Mouse (Mus musculus) heart, embryonic 14.5 days (tissue): ENCODE results near the gene Gm128. TPM values are rescaled to one million over a fixed set of nuclear protein-coding genes. Genes with fewer than 3 reads are reported as not detected.

Experiments
- ATAC-seq: fragments of 200-750 bp; cut with Nextera tagmentation; 2 replicates; pipeline ENCODE4 v1.8.0; 2017; ENCODE audit warnings: low read depth, moderate TSS enrichment; ENCODE audit not compliant: insufficient number of reproducible peaks, insufficient read depth, low FRiP score
- H3K27ac ChIP-seq, 2 experiments: fragments of 200-500 bp in 1 of 2; fragments of 300-500 bp in 1 of 2; sonication (generic) in 1 of 2; replicated peaks in 1 of 2; 2 replicates each; pipeline ENCODE4 v1.5.1; 2012 to 2014; ENCODE audit warnings: low read depth in 2 of 2, low read length in 2 of 2, control low read depth in 1 of 2, mild to moderate bottlenecking in 1 of 2, mixed read lengths in 1 of 2; ENCODE audit not compliant: control insufficient read depth in 1 of 2, insufficient read depth in 1 of 2
- H3K27me3 ChIP-seq: fragments of 300-500 bp; sonication (generic); 2 replicates; pipeline ENCODE4 v1.6.1; 2014; ENCODE audit warnings: mild to moderate bottlenecking, low read length, control low read depth; ENCODE audit not compliant: control insufficient read depth, insufficient read depth
- H3K36me3 ChIP-seq: fragments of 300-500 bp; sonication (generic); 2 replicates; pipeline ENCODE4 v1.6.1; 2014; ENCODE audit warnings: mild to moderate bottlenecking, control low read depth, low read length, mixed read lengths; ENCODE audit not compliant: control insufficient read depth, insufficient read depth
- H3K4me1 ChIP-seq, 2 experiments: fragments of 200-500 bp in 1 of 2; fragments of 300-500 bp in 1 of 2; sonication (generic) in 1 of 2; 2 replicates each; pipeline ENCODE4 v1.6.1; 2012 to 2014; ENCODE audit warnings: low read length in 2 of 2, control low read depth in 1 of 2, mixed read lengths in 1 of 2; ENCODE audit not compliant: control insufficient read depth in 2 of 2, insufficient read depth in 2 of 2
- H3K4me2 ChIP-seq: fragments of 300-500 bp; sonication (generic); 2 replicates; pipeline ENCODE4 v1.6.1; 2014; ENCODE audit warnings: mild to moderate bottlenecking, low read length
- H3K4me3 ChIP-seq, 2 experiments: fragments of 200-500 bp in 1 of 2; fragments of 300-500 bp in 1 of 2; sonication (generic) in 1 of 2; 2 replicates each; pipeline ENCODE4 v1.5.1; 2012 to 2014; ENCODE audit warnings: low read length in 2 of 2, mild to moderate bottlenecking in 2 of 2, control low read depth in 1 of 2, low read depth in 1 of 2, moderate library complexity in 1 of 2; ENCODE audit not compliant: control insufficient read depth in 1 of 2, insufficient read depth in 1 of 2
- H3K9ac ChIP-seq: fragments of 300-500 bp; sonication (generic); 2 replicates; pipeline ENCODE4 v1.6.1; 2014; ENCODE audit warnings: mild to moderate bottlenecking, low read length
- H3K9me3 ChIP-seq: fragments of 300-500 bp; sonication (generic); 2 replicates; pipeline ENCODE4 v1.6.1; 2016; ENCODE audit warnings: low read length, control low read depth; ENCODE audit not compliant: control insufficient read depth
- WGBS: fragments of 180-500 bp; shearing (Covaris S2); extraction: QIAGEN DNeasy Blood & Tissue Kit; methylation state at CpG from one replicate; pipeline ENCODE4 v1.1.7; 2014; 5-methylcytosine and 5-hydroxymethylcytosine counted together
- polyA plus RNA-seq: library from polyadenylated mRNA; unstranded; fragments of >200 nt; fragmentation: Nextera tagmentation; extraction: Ambion mirVana; gene quantifications from 2 replicates; pipeline ENCODE4 v1.2.1, GENCODE M21; 2014

Gene Gm128
- polyA plus RNA-seq, 1 experiment from 2014 or later: 0.46 TPM

GRCm38 (mm10) chr3:95208286-95208685 lies 33.1 kb downstream of the Gm128 start:
- H3K4me1 ChIP-seq: no peaks in the 10 kb centered on the region
- no peak overlapping the region for H3K4me3 ChIP-seq
- 80% methylated on average over 4 of the region's 4 CpGs for WGBS
- no peak overlapping the region for H3K9ac ChIP-seq
- no peaks in the 10 kb centered on the region for H3K27me3 ChIP-seq
- H3K4me2 ChIP-seq: no peak overlapping the region
- no peak for ATAC-seq
- no peaks in the 10 kb centered on the region for H3K9me3 ChIP-seq
- peaks cover 84% of the 10 kb centered on the region for H3K36me3 ChIP-seq
- H3K27ac ChIP-seq: no peak overlapping the region

GRCm38 (mm10) chr3:95203880-95204279 lies 37.5 kb downstream of the Gm128 start:
- no peak for ATAC-seq
- H3K27me3 ChIP-seq: no peaks in the 10 kb centered on the region
- H3K27ac ChIP-seq: no peak overlapping the region
- H3K4me2 ChIP-seq: no peak overlapping the region
- H3K4me3 ChIP-seq: no peak overlapping the region
- 89% methylated on average over 6 of the region's 6 CpGs for WGBS
- peaks cover 95% of the 10 kb centered on the region for H3K36me3 ChIP-seq
- H3K9me3 ChIP-seq: no peaks in the 10 kb centered on the region
- H3K9ac ChIP-seq: no peak overlapping the region
- no peaks in the 10 kb centered on the region for H3K4me1 ChIP-seq

GRCm38 (mm10) chr3:95200562-95200961 lies 40.8 kb downstream of the Gm128 start:
- Histone ChIP-seq H3K4me1 (no peaks in the 10 kb centered on the region), H3K9ac (no peak overlapping the region), H3K27ac (no peak overlapping the region), H3K4me3 (no peak overlapping the region), H3K4me2 (no peak overlapping the region), H3K36me3 (peaks cover 99% of the 10 kb centered on the region), H3K9me3 (no peaks in the 10 kb centered on the region), H3K27me3 (no peaks in the 10 kb centered on the region)
- 76% methylated on average over 2 of the region's 2 CpGs for WGBS
- no peak for ATAC-seq

- Histone ChIP-seq H3K4me3 (no peak overlapping the region), H3K27ac (no peak overlapping the region), H3K9ac (no peak overlapping the region), H3K9me3 (no peaks in the 10 kb centered on the region), H3K27me3 (no peaks in the 10 kb centered on the region), H3K4me2 (no peak overlapping the region), H3K4me1 (no peaks in the 10 kb centered on the region), H3K36me3 (peaks cover 99% of the 10 kb centered on the region)
- ATAC-seq: no peak
- 88% methylated on average over 7 of the region's 7 CpGs for WGBS
These were observed 41.3 kb downstream of the Gm128 start for GRCm38 (mm10) chr3:95200132-95200531.

- Histone ChIP-seq H3K4me3 (no peak overlapping the region), H3K27ac (no peak overlapping the region), H3K4me1 (no peaks in the 10 kb centered on the region), H3K27me3 (no peaks in the 10 kb centered on the region), H3K9me3 (no peaks in the 10 kb centered on the region), H3K9ac (no peak overlapping the region), H3K4me2 (no peak overlapping the region), H3K36me3 (peaks cover 98% of the 10 kb centered on the region)
- ATAC-seq: no peak
- 76% methylated on average over 1 of the region's 1 CpGs for WGBS
These were observed 42.3 kb downstream of the Gm128 start for GRCm38 (mm10) chr3:95199101-95199500.

GRCm38 (mm10) chr3:95195772-95196171 lies 45.6 kb downstream of the Gm128 start:
- WGBS: 82% methylated on average over 2 of the region's 2 CpGs
- Histone ChIP-seq H3K4me2 (no peak overlapping the region), H3K4me1 (no peaks in the 10 kb centered on the region), H3K4me3 (no peak overlapping the region), H3K9ac (no peak overlapping the region), H3K27ac (no peak overlapping the region), H3K36me3 (peaks cover 84% of the 10 kb centered on the region), H3K9me3 (no peaks in the 10 kb centered on the region), H3K27me3 (no peaks in the 10 kb centered on the region)
- ATAC-seq: no peak

- Histone ChIP-seq H3K9me3 (no peaks in the 10 kb centered on the region), H3K4me1 (no peaks in the 10 kb centered on the region), H3K9ac (no peak overlapping the region), H3K36me3 (peaks cover 82% of the 10 kb centered on the region), H3K4me2 (no peak overlapping the region), H3K27me3 (no peaks in the 10 kb centered on the region), H3K27ac (no peak overlapping the region), H3K4me3 (no peak overlapping the region)
- no peak for ATAC-seq
- 83% methylated on average over 6 of the region's 6 CpGs for WGBS
These were observed 46.7 kb downstream of the Gm128 start for GRCm38 (mm10) chr3:95194721-95195135.
